Mouse (Mus musculus): ENCODE measurements around the gene Olfr745.

Gene Olfr745

GRCm38 (mm10) chr14:50639088-50639487 is at the start of gene Olfr745:
Gene Olfr745 (plus strand): TSS chr14:50639388.
- no peak for DNase-seq (ENCODE audit: low spot score)

GRCm38 (mm10) chr14:50614579-50614978 is 24.6 kb upstream of the Olfr745 start, which contains the start of gene Olfr744:
Gene Olfr744 (plus strand): TSS chr14:50614879.
- DNase-seq (ENCODE audit: low spot score) = no peak

GRCm38 (mm10) chr14:50646783-50647182 is 7.6 kb downstream of the Olfr745 start, which contains the start of gene Olfr746:
Gene Olfr746 (plus strand): TSS chr14:50647083.
- no peak for DNase-seq (ENCODE audit: low spot score)

GRCm38 (mm10) chr14:50693106-50693505 is 53.9 kb downstream of the Olfr745 start, which contains the start of gene Olfr747:
Gene Olfr747 (minus strand): TSS chr14:50693206.
- DNase-seq (ENCODE audit: low spot score) = no peak

All from spleen, adult 12 weeks (tissue).